Mouse (Mus musculus): Measurements from ENCODE around the gene Shc4.

DNA sequence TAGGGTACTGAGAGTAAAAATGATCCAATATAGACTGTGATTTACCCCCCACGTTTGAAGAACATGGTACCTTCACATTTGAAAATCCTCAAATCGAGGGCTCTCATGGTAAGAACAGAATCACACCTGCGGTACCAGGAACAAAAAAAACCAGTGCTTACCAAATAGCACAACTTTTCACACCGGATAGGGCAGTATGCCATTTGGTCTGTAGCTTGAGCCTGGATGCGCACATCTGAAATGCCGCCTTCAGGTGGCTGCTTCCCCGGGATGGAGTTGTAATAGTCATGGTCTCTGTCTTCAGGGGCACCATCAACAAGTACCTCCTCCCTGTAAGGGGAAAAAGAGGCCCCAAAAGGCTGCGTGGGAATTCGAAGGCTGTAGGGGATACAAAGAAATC is 68.6 kb downstream of the Shc4 start:
- no peak for TF ChIP-seq CTCF (IDR thresholded peaks at IDR 0.05; ENCODE audit: control insufficient read depth, insufficient read depth, insufficient read length)
- no peak for TF ChIP-seq FOSL1 (IDR thresholded peaks at IDR 0.05; ENCODE audit: insufficient read depth, low read length, poor library complexity, severe bottlenecking)
